Mouse (Mus musculus) liver, adult (tissue): ENCODE results near the gene Map3k11.

Source experiments
- GATA4 ChIP-seq: IDR thresholded peaks from 2 replicates; pipeline ENCODE4 v1.6.1; 2014; ENCODE audit warnings: mild to moderate bottlenecking, low read length; ENCODE audit not compliant: insufficient replicate concordance

Map3k11 gene

GRCm38 (mm10) chr19:5688200-5689087 is at the start of gene Map3k11, which contains the start of gene Pcnx3:
Gene Map3k11 (plus strand): TSS chr19:5688742.
Gene Pcnx3 (minus strand): TSS chr19:5688908.
- no peak for TF ChIP-seq GATA4

- peak; percentile 61; the same call in 1 of the 2 replicates for TF ChIP-seq GATA4
These were observed 48.2 kb upstream of the Map3k11 start for GRCm38 (mm10) chr19:5640339-5640738.

GRCm38 (mm10) chr19:5641021-5641420 is 47.5 kb upstream of the Map3k11 start:
- TF ChIP-seq GATA4: no peak

- no peak for TF ChIP-seq GATA4
These were observed 46.9 kb upstream of the Map3k11 start for GRCm38 (mm10) chr19:5641641-5642040.

GRCm38 (mm10) chr19:5645280-5645679 is 43.3 kb upstream of the Map3k11 start:
- no peak for TF ChIP-seq GATA4

GRCm38 (mm10) chr19:5646731-5647330 is 41.7 kb upstream of the Map3k11 start:
- TF ChIP-seq GATA4: no peak

GRCm38 (mm10) chr19:5647791-5648190 is 40.8 kb upstream of the Map3k11 start:
- no peak for TF ChIP-seq GATA4

- TF ChIP-seq GATA4: no peak
These were observed 39.9 kb upstream of the Map3k11 start for GRCm38 (mm10) chr19:5648401-5649297.

- no peak for TF ChIP-seq GATA4
These were observed 39.2 kb upstream of the Map3k11 start for GRCm38 (mm10) chr19:5649298-5649741.

GRCm38 (mm10) chr19:5651502-5652274 is 36.9 kb upstream of the Map3k11 start:
- TF ChIP-seq GATA4: no peak

GRCm38 (mm10) chr19:5652570-5652969 is 36.0 kb upstream of the Map3k11 start:
- no peak for TF ChIP-seq GATA4

GRCm38 (mm10) chr19:5653969-5654719 is 34.4 kb upstream of the Map3k11 start:
- TF ChIP-seq GATA4: no peak

GRCm38 (mm10) chr19:5654720-5655298 is 33.7 kb upstream of the Map3k11 start:
- TF ChIP-seq GATA4: no peak

GRCm38 (mm10) chr19:5660942-5661751 is 27.4 kb upstream of the Map3k11 start:
- peak; percentile 8; the same call in 1 of the 2 replicates for TF ChIP-seq GATA4
